8 mouse cellular contexts compared by ENCODE assay signal in genomic region chr19:56134081-56134818, GRCm38 (mm10).
A peak's percentile ranks its signal among the peaks of the same experiment; 100 is the strongest.
DNase-seq lines count a peak whose midpoint lies in the region; ATAC-seq and TF ChIP-seq lines count a peak whose summit lies in the region.

No protein-coding gene starts in this region.

- DNase-seq in adrenal gland, postnatal 10 days, result peak; percentile 82
- DNase-seq in embryo, embryonic 10 days (ENCODE audit: low spot score), result peak; percentile 93
- peak; percentile 82 for DNase-seq in gastrocnemius, postnatal 14 days
- DNase-seq in hindbrain, postnatal 0 days (ENCODE audit: low spot score), result peak; percentile 90
- peak; percentile 48 for DNase-seq in left cerebral cortex, adult 11 months (ENCODE audit: low spot score)
- peak; percentile 78 for DNase-seq in mesoderm, embryonic 11.5 days (ENCODE audit: low read depth, low spot score)
- peak; percentile 78 for DNase-seq in right cerebral cortex, postnatal 4 days
- no peak for DNase-seq in spleen, postnatal 4 days (ENCODE audit: low spot score in 2 of 2)

- peak; percentile 97 for TF ChIP-seq CTCF in hindbrain, postnatal 0 days (IDR thresholded peaks at IDR 0.05; ENCODE audit: low read depth)

- no peaks in the 10 kb centered on the region for H3K4me1 ChIP-seq in hindbrain, postnatal 0 days (ENCODE audit: insufficient read depth, low read length)

- peak; percentile 90 for ATAC-seq in hindbrain, postnatal 0 days

- no peaks in the 10 kb centered on the region for H3K36me3 ChIP-seq in hindbrain, postnatal 0 days (ENCODE audit: insufficient read depth, low read length)

- 0 out of 2 replicates have a peak, but pooled peaks cover 10% of the 10 kb centered on the region for H3K27me3 ChIP-seq in hindbrain, postnatal 0 days (ENCODE audit: insufficient read depth, low read length)

- H3K4me3 ChIP-seq in hindbrain, postnatal 0 days (ENCODE audit: low read length), result no peak overlapping the region

- H3K9me3 ChIP-seq in hindbrain, postnatal 0 days (ENCODE audit: low read length), result no peaks in the 10 kb centered on the region

- 14% methylated on average over 17 of the region's 17 CpGs for WGBS in hindbrain, postnatal 0 days

- no peak overlapping the region for H3K27ac ChIP-seq in hindbrain, postnatal 0 days

- H3K9ac ChIP-seq in hindbrain, postnatal 0 days (replicated peaks; ENCODE audit: low read length), result no peak overlapping the region

- intact Hi-C loops in gastrocnemius, postnatal 14 days (cut with DNase I; ENCODE audit: low total_unique reads), result loop anchor here (10.0 kb wide), 2 partner anchors 589 to 719 kb away; no protein-coding TSS in a partner anchor

- H3K4me2 ChIP-seq in hindbrain, postnatal 0 days (ENCODE audit: low read depth, low read length), result peak overlapping the region; percentile 34

Comparison
In these comparisons a context has a peak if more than half of its experiments do, and no peak if none do; other contexts are left out.
1. DNase-seq: peak in adrenal gland, postnatal 10 days (single experiment), embryo, embryonic 10 days (single experiment), gastrocnemius, postnatal 14 days (single experiment), hindbrain, postnatal 0 days (single experiment), left cerebral cortex, adult 11 months (single experiment), mesoderm, embryonic 11.5 days (single experiment) and right cerebral cortex, postnatal 4 days (single experiment); none in spleen, postnatal 4 days (0 of 2).